Mouse (Mus musculus): ENCODE results near the gene Prkg2.

Prkg2 gene

GRCm38 (mm10) chr5:98897946-98898345 is 139.2 kb downstream of the Prkg2 start:
- no peak for DNase-seq

- no peak for DNase-seq
These were observed 142.9 kb downstream of the Prkg2 start for GRCm38 (mm10) chr5:98894281-98894680.

GRCm38 (mm10) chr5:98890544-98891050 is 146.6 kb downstream of the Prkg2 start:
- DNase-seq = no peak

DNA sequence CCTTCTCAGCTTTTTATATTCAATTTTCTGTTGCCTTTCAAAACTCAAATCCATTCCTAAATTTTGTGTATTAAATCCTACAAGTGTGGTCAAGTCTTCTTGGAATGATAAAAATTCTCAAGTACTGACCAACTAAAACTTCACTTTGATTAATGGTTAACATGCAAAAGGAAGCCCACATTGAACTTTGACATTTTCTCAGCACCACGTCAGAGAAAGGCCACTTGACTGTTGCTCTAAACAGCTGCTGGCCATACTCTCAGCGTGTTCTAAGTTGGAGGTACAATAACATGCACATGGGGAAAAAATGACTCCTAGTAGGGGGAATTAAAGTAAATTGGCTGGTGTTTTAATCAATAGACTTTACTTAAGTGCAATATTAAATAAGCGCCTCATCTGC is 155.1 kb downstream of the Prkg2 start:
- no peak for DNase-seq

Data from cerebellum, postnatal 25 days (tissue).